Mouse (Mus musculus): Measurements from ENCODE around the gene Olfr693.
"Not testable (repeated sequence)": the region's sequence is repeated elsewhere in the genome, so short reads cannot be mapped to it uniquely, and the experiment has no call there.

Olfr693 gene

DNA sequence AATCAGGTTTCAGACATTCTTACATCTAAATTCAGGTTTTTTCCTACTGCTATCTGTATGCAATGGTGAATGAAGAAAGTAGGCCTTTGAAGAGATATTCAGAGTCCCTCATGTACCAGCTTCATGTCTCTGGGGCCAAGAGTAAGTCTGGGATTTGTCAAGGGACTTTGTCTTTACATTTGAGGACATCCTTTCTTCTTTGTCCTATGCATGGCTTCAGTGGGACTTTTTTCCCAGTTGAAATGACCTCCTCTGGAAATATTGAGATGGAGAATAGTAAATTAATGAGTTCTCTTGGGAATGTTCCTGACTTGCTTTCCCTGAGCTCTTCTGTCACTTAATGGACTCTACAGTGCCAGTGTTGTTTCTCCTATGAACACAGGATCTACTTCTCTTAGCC, at the start of gene Olfr693:
Gene Olfr693 (minus strand): TSS at position 101 of the 400 bp plus-strand sequence.
- DNase-seq: no peak

DNA sequence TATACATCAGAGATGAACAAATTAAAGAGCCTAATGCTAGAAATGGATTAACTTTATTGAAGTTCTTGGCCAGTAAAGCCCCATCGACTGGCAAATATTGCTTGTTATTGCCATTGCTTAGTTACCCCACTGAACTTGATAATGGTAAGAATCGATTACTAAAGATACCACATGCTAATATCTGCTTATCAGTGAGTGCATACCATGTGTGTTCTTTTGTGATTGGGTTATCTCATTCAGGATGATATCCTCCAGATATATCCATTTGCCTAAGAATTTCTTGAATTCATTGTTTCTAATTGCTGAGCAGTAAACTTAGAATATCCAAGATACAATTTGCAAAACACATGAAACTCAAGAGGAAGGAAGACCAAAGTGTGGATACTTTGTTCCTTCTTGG, 45.3 kb upstream of the Olfr693 start:
- DNase-seq: not testable (repeated sequence)

DNA sequence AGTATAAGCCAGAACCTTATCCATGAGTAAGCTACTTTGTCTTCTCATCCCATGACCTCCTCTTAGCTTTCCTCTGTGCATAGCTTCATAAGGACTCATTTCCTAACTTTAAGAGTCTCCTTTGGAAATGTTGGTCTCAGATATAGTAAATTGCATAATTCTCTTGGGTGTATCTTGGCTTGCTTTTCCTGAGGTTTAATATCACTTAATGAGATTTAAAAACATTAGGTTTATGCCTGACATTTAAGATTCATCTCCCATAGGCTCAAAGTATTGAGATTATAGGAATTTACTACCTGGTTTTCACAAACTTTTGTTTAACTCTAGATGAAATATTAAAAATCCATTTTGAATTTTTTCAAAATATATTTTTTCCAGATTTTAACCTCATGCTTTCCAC, 35.9 kb upstream of the Olfr693 start, which contains the start of gene Olfr695:
Gene Olfr695 (minus strand): TSS at position 101 of the 400 bp plus-strand sequence.
- DNase-seq: no peak

GRCm38 (mm10) chr7:106711463-106711862, 31.1 kb upstream of the Olfr693 start:
- no peak for DNase-seq

GRCm38 (mm10) chr7:106707705-106708104, 27.3 kb upstream of the Olfr693 start:
- DNase-seq: not testable (repeated sequence)

- no peak for DNase-seq
Observed at GRCm38 (mm10) chr7:106696891-106697290, 16.5 kb upstream of the Olfr693 start.

- DNase-seq: no peak
Observed at GRCm38 (mm10) chr7:106692976-106693375, 12.6 kb upstream of the Olfr693 start.

DNA sequence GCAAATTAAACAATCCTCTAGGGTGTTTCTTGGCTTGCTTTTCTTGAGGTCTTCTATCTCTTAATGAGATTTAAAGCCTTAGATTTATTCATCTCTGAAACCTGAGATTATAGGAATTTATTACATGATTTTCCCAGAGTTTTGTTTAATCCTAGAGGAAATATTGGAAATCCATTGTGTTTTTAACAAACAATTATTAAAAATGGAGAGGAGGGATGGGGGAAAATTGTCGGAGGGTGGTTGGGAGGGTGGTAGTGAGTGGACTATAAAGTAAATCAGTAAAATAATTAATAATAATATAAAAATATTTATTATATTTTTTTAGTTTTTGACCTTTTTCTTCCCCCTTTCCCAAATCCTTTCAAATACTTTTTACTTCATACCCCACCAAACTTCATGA, 11.3 kb upstream of the Olfr693 start, which contains the start of gene Olfr694:
Gene Olfr694 (minus strand): TSS at position 101 of the 400 bp plus-strand sequence.
- DNase-seq: no peak

DNA sequence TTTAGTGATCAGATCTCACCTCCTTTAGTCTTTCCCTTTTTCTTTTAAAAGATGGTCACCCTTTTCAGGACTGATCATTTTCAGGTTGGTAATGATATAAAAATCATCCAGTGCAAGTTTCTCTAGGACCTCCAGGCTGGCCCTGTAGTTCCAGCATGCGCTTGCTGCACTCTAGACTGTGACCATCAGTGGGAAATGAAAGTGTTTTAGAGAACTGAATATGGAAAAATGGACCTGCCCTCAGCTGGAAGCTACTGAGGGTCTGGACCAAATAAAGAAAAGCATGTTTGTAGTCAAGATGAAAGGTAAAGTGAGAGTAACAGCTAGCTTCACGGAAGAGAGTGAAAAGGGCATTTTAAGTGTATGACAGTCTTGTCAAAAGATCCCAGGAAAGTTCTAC, 5.0 kb upstream of the Olfr693 start:
- no peak for DNase-seq

- no peak for DNase-seq
Observed at GRCm38 (mm10) chr7:106652344-106652652, 28.1 kb downstream of the Olfr693 start.

DNA sequence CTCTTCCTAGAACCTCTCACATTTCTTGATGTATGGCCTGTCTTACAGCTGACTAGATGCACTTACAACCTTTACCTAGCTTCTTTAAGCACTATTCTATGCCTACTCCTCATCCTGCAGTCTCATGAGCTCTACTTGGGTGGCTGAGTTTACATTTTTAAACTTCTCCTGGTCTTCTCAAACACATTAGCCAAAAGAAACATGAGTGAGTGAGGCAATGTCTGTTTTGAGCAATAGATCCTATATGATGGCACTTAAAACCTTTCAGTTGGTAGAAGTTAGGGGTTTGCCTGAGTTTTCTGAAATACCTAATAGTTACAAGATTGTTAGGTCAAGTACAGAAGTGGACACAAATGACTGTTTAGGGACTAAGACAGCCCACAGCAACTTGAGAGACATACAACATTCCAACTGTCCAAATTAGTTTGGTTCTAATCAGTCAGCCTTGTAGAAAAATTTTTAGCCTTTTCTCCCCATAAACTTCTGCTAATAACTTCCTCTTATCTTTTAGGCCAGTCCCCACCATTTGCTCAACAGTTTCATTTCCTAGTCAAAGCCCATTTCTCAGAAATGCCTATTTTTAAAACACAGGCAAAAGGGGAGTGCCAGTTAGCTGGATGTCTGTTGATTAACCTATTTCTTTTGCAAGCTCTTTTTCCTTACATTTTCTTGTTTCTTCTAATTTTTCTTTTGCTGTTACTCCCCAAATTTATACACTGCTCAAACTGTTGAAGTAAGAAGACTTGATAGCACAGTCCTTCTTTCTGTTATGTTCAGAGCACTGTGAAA, 28.6 kb downstream of the Olfr693 start:
- DNase-seq: no peak

DNA sequence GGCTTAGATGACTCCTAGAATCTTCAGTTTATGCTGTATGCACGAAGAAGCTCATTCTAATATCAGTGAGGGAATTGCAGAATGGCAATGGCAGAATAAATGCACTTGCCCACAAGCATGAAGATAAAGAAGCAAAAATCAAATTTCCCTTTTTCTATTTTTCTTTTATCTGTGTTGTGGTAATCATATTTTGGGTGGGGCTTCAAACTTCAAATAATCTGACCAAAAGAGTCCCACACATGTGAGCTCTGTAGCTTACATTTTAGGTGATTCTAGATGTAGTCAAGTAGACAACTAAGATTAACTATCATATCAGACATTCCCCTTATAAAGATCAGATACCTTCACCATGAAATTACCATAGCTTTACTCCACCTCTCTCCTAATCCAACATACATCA, 30.6 kb downstream of the Olfr693 start:
- no peak for DNase-seq

DNA sequence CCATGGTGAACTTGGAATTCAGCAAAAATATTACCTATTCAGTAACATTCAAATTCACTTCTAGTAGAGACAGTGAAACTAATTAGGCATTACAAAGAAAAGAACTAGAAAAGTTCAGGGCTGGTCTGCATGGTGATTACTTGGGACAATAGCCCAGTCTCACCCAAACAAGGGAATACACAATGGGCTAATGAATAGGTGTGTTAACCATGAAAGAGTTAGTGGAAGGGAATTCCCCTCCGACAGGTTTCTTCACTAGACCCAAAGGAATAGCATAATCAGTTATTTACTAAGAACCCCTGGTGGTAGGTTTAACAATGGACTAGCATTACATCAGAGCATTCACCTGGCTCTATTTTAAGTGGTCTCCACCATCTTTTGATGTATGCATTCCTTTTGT, 35.1 kb downstream of the Olfr693 start:
- no peak for DNase-seq

GRCm38 (mm10) chr7:106644222-106644870, 36.0 kb downstream of the Olfr693 start:
- no peak for DNase-seq

DNA sequence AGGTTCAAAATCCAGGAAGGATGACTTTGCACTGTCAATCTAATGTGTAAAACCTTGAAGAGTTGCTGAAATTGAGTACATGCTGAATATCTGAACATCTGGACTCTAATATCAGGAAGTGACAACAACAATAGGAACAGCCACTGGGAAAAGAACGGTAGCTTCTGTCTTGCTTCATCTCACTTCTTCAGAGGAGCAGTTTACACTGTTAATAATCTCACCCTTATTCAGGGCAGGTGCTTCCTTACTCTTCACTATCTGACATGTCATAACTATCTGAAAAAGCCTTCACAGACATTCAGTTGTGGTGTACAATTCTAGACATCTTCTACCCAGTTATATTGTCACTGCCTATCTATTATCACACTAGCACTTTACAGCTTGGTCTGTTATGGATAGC, 39.5 kb downstream of the Olfr693 start:
- no peak for DNase-seq

DNA sequence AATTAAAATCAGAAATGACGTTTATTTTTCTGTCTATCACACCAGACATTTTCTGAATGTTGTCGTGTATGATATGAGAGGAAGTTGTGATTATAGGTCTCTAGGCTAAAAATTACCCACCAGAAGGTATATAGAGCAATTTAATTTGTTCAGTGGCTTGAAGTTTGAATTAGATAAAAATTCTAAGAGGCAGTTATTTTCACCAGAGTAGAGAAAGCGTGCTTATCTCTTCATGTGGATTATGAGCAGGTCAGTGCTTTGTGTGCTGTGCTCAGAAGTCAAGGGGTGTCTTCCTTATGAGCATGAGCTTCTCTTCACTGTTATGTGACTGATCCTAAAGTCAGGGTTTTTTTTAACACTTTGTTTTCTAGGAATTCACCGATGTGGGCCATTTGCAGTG, 44.8 kb downstream of the Olfr693 start:
- no peak for DNase-seq
